Mouse (Mus musculus): ENCODE data around the gene Hoxc9. TPM values are rescaled to one million over a fixed set of nuclear protein-coding genes. Genes with fewer than 3 reads are reported as not detected.

Gene Hoxc9
- 5.5 and 7.3 TPM in 2 replicates for polyA plus RNA-seq (2012; rRNA removed)

DNA sequence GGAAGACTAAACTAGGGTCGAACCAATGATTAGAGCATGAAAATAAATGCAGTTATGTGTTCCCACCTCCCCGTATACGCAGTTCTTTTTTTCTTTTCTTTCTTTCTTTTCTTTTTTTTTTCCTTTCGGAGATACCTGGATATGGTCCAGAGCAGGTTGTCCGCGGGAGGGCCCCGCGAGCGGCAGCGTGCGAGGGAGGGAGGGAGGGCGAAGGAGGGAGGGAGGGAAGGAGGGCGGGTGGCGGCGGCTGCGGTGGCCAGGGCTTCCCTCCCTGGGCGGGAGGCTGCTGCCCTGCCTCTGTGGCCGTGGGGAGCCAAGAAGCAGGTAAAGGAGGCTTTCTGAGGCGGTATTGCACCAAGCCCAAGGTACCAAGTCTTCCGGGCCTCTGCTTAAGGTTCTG lies at the start of gene Hoxc9:
Hoxc9 (plus strand) TSS at position 269 of the 400 bp plus-strand sequence.
- H3K36me3 ChIP-seq (ENCODE audit: control insufficient read depth, insufficient read depth, low read length), result no peaks in the 10 kb centered on the region
- H3K27ac ChIP-seq (ENCODE audit: insufficient read depth, low read depth, low read length), result peak within 1 kb of the TSS; percentile 79
- TF ChIP-seq CTCF (conservative IDR thresholded peaks at IDR 0.05; ENCODE audit: insufficient read depth, insufficient read length, low read depth, low read length) (no peak), POLR2A (IDR thresholded peaks at IDR 0.05; ENCODE audit: low read depth, low read length) (no peak)
- H3K27me3 ChIP-seq (replicated peaks; ENCODE audit: control insufficient read depth, insufficient read depth, low read length), result no peaks in the 10 kb centered on the region
- H3K4me1 ChIP-seq (ENCODE audit: control insufficient read depth, insufficient read depth, low read length), result peaks cover 11% of the 10 kb centered on the region
- WGBS, result 2% methylated on average over 17 of the region's 20 CpGs
- H3K4me3 ChIP-seq (ENCODE audit: insufficient read depth, low read depth, low read length), result peak within 1 kb of the TSS; percentile 47
- DNase-seq, result no peak

DNA sequence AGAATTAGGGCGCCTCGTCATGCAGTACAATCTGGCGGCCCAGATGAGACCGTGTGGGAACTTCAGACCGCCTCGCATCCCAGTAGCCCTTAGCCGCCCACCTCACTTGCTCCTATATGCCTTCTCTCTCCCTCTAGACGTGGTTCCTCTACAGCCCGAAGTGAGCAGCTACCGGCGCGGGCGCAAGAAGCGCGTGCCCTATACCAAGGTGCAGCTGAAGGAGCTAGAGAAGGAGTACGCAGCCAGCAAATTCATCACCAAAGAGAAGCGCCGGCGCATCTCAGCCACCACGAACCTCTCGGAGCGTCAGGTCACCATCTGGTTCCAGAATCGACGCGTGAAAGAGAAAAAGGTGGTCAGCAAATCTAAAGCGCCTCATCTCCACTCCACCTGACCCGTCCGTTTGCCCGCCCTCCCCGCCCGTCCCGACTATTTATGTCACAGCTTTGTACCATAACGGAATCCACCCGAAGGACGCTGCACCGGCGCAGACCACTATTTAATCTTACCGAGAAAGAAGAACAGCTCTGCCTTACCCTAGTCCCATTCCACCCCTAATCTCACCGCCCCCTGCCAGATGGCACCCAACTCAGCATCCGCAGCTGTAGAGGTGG lies 49.1 kb upstream of the Hoxc9 start:
- no peak for DNase-seq
- H3K27ac ChIP-seq (ENCODE audit: insufficient read depth, low read depth, low read length), result no peak overlapping the region
- TF ChIP-seq CTCF (conservative IDR thresholded peaks at IDR 0.05; ENCODE audit: insufficient read depth, insufficient read length, low read depth, low read length), result no peak
- TF ChIP-seq POLR2A (IDR thresholded peaks at IDR 0.05; ENCODE audit: low read depth, low read length), result no peak
- peaks cover 11% of the 10 kb centered on the region for H3K27me3 ChIP-seq (replicated peaks; ENCODE audit: control insufficient read depth, insufficient read depth, low read length)
- no peaks in the 10 kb centered on the region for H3K36me3 ChIP-seq (ENCODE audit: control insufficient read depth, insufficient read depth, low read length)
- H3K4me3 ChIP-seq (ENCODE audit: insufficient read depth, low read depth, low read length), result no peak overlapping the region
- H3K4me1 ChIP-seq (ENCODE audit: control insufficient read depth, insufficient read depth, low read length), result no peaks in the 10 kb centered on the region
- 5% methylated on average over 40 of the region's 40 CpGs for WGBS

- Histone ChIP-seq H3K27me3 (replicated peaks; ENCODE audit: control insufficient read depth, insufficient read depth, low read length) (peaks cover 16% of the 10 kb centered on the region), H3K36me3 (ENCODE audit: control insufficient read depth, insufficient read depth, low read length) (no peaks in the 10 kb centered on the region)
Measured at GRCm38 (mm10) chr15:102931706-102932358, 44.4 kb upstream of the Hoxc9 start.

DNA sequence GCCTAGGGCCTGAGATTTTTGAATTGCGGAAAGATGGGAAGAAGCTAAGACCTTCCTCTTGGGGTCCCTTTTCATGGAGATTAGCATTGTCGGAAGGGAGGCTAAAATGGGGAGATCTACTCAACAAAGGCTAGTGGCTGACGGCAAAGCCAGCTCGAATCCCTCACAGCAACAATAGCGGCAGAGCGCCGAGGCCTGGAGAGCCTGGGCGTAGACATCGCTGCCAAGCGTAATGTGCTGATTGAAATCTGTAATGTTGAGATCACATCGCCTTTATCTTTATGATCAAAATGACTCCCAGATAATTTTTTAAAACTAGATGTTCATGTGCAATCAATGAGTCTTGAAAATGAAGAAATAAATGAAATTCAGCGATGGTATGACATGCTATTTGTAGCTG lies 41.8 kb upstream of the Hoxc9 start:
- Histone ChIP-seq H3K36me3 (ENCODE audit: control insufficient read depth, insufficient read depth, low read length) (no peaks in the 10 kb centered on the region), H3K27me3 (replicated peaks; ENCODE audit: control insufficient read depth, insufficient read depth, low read length) (peaks cover 20% of the 10 kb centered on the region), H3K27ac (ENCODE audit: insufficient read depth, low read depth, low read length) (no peak overlapping the region), H3K4me3 (ENCODE audit: insufficient read depth, low read depth, low read length) (no peak overlapping the region), H3K4me1 (ENCODE audit: control insufficient read depth, insufficient read depth, low read length) (no peaks in the 10 kb centered on the region)
- WGBS, result 11% methylated on average over 12 of the region's 12 CpGs
- no peak for DNase-seq
- TF ChIP-seq POLR2A (IDR thresholded peaks at IDR 0.05; ENCODE audit: low read depth, low read length) (no peak), CTCF (conservative IDR thresholded peaks at IDR 0.05; ENCODE audit: insufficient read depth, insufficient read length, low read depth, low read length) (no peak)

More at GRCm38 (mm10) chr15:102931706-102932358, 44.4 kb upstream of the Hoxc9 start:
- TF ChIP-seq CTCF (conservative IDR thresholded peaks at IDR 0.05; ENCODE audit: insufficient read depth, insufficient read length, low read depth, low read length) (no peak), POLR2A (IDR thresholded peaks at IDR 0.05; ENCODE audit: low read depth, low read length) (no peak)
- Histone ChIP-seq H3K4me1 (ENCODE audit: control insufficient read depth, insufficient read depth, low read length) (no peaks in the 10 kb centered on the region), H3K27ac (ENCODE audit: insufficient read depth, low read depth, low read length) (no peak overlapping the region), H3K4me3 (ENCODE audit: insufficient read depth, low read depth, low read length) (no peak overlapping the region)
- 8% methylated on average over 23 of the region's 23 CpGs for WGBS
- no peak for DNase-seq

DNA sequence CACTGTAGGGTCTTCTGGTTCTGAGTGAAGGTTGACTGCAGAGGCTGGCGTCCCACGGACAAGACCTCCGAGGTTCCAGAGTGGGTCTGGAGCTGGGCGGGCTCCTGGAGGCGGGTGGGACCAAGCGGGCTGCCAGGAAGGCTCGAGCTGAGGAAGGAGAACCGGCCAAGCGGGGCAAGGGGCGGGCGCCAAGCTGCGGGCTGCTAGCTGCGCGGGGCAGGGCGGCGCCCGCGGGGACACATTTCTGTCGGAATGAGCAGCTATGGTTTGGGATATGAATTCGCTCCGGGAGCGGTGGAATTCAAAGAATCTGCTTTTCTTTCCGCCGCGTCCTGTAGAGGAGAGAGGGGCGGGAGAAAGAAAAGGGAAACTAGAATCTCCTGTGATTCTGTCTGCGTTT lies 41.3 kb upstream of the Hoxc9 start:
- Histone ChIP-seq H3K27me3 (replicated peaks; ENCODE audit: control insufficient read depth, insufficient read depth, low read length) (peaks cover 20% of the 10 kb centered on the region), H3K4me1 (ENCODE audit: control insufficient read depth, insufficient read depth, low read length) (no peaks in the 10 kb centered on the region), H3K27ac (ENCODE audit: insufficient read depth, low read depth, low read length) (no peak overlapping the region), H3K4me3 (ENCODE audit: insufficient read depth, low read depth, low read length) (no peak overlapping the region), H3K36me3 (ENCODE audit: control insufficient read depth, insufficient read depth, low read length) (no peaks in the 10 kb centered on the region)
- no peak for DNase-seq
- 3% methylated on average over 27 of the region's 27 CpGs for WGBS
- TF ChIP-seq CTCF (conservative IDR thresholded peaks at IDR 0.05; ENCODE audit: insufficient read depth, insufficient read length, low read depth, low read length), result no peak
- no peak for TF ChIP-seq POLR2A (IDR thresholded peaks at IDR 0.05; ENCODE audit: low read depth, low read length)

DNA sequence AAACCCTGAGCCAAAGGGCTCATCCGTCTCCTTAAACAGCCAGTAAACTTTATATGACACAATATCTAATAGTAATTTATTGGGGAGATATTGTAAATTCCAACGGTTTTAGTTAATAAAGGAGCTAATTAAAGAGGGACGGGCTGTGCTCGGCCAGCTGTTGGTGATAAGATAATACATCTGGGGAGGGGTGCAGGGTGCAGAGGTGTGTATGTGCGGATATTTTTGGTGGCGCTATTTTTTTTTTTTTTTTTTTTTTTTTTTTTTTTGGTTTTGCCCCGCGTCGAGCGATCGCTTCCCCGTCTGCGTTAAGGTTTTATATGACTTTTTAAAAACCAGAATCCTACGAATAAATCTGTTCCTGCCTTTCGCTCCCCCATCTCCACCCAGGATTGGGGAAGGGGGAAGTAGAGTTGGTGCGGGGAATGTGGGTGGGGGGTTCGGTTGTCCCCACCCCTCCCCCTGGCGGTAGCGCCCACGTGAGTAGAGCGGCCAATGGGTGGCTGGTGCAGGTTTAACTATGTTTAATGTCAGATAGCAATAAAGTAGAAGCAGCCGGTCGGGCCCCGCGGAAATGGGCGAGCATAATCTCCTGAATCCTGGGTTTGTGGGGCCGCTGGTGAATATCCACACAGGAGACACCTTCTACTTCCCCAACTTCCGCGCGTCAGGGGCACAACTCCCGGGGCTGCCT lies 39.8 kb upstream of the Hoxc9 start, which contains the start of gene Hoxc12:
Hoxc12 (plus strand) TSS at position 479 of the 694 bp plus-strand sequence.
- H3K27ac ChIP-seq (ENCODE audit: insufficient read depth, low read depth, low read length), result no peak within 1 kb of the TSS
- no peak within 1 kb of the TSS for H3K4me3 ChIP-seq (ENCODE audit: insufficient read depth, low read depth, low read length)
- H3K36me3 ChIP-seq (ENCODE audit: control insufficient read depth, insufficient read depth, low read length), result no peaks in the 10 kb centered on the region
- WGBS, result 5% methylated on average over 31 of the region's 31 CpGs
- peaks cover 20% of the 10 kb centered on the region for H3K27me3 ChIP-seq (replicated peaks; ENCODE audit: control insufficient read depth, insufficient read depth, low read length)
- TF ChIP-seq CTCF (conservative IDR thresholded peaks at IDR 0.05; ENCODE audit: insufficient read depth, insufficient read length, low read depth, low read length) (no peak), POLR2A (IDR thresholded peaks at IDR 0.05; ENCODE audit: low read depth, low read length) (no peak)
- no peaks in the 10 kb centered on the region for H3K4me1 ChIP-seq (ENCODE audit: control insufficient read depth, insufficient read depth, low read length)
- no peak for DNase-seq
